Mouse (Mus musculus): ENCODE data around the gene Ncf4. TPM values are rescaled to one million over a fixed set of nuclear protein-coding genes. Genes with fewer than 3 reads are reported as not detected.
A peak's percentile ranks its signal among the peaks of the same experiment; 100 is the strongest.

Gene Ncf4
- 1 to 10 TPM in 1 of 2 experiments, under 1 TPM in 1; 1.00 to 3.0 TPM for total RNA-seq (2021)
- long read RNA-seq, experiment 1, result 0 reads
- long read RNA-seq, experiment 2, partial matches to known transcripts, result 0 of 1 reads
- long read RNA-seq, experiment 2, other reads (novel, unspliced or antisense), result 0 of 1 reads

GRCm38 (mm10) chr15:78244695-78245492 is at the start of gene Ncf4:
Ncf4 (plus strand) TSS chr15:78244801.
- intact Hi-C loops (cut with DNase I; ENCODE audit: low total_unique reads), result loop anchor here (5.0 kb wide), 1 partner anchor 68 kb away; no protein-coding TSS in a partner anchor
- DNase-seq, result peak; percentile 36

GRCm38 (mm10) chr15:78195096-78195880 is 49.3 kb upstream of the Ncf4 start:
- intact Hi-C loops (cut with DNase I; ENCODE audit: low total_unique reads), result no loop called here
- peak; percentile 66 for DNase-seq

- DNase-seq, result peak; percentile 64
- intact Hi-C loops (cut with DNase I; ENCODE audit: low total_unique reads), result no loop called here
Observed at GRCm38 (mm10) chr15:78204053-78204847, 40.4 kb upstream of the Ncf4 start.

- DNase-seq, result peak; percentile 82
- intact Hi-C loops (cut with DNase I; ENCODE audit: low total_unique reads), result no loop called here
Observed at GRCm38 (mm10) chr15:78205192-78205591, 39.4 kb upstream of the Ncf4 start.

- DNase-seq, result peak; percentile 55
- intact Hi-C loops (cut with DNase I; ENCODE audit: low total_unique reads), result no loop called here
Observed at GRCm38 (mm10) chr15:78206312-78206711, 38.3 kb upstream of the Ncf4 start, which contains the start of gene Pvalb. Pvalb (minus strand) TSS chr15:78206400.

GRCm38 (mm10) chr15:78210203-78210602 is 34.4 kb upstream of the Ncf4 start:
- no peak for DNase-seq
- intact Hi-C loops (cut with DNase I; ENCODE audit: low total_unique reads), result no loop called here

GRCm38 (mm10) chr15:78211367-78211766 is 33.2 kb upstream of the Ncf4 start:
- no peak for DNase-seq
- intact Hi-C loops (cut with DNase I; ENCODE audit: low total_unique reads), result no loop called here

GRCm38 (mm10) chr15:78215269-78215668 is 29.3 kb upstream of the Ncf4 start:
- DNase-seq, result no peak
- intact Hi-C loops (cut with DNase I; ENCODE audit: low total_unique reads), result no loop called here

GRCm38 (mm10) chr15:78227816-78228215 is 16.8 kb upstream of the Ncf4 start:
- DNase-seq, result peak; percentile 49
- intact Hi-C loops (cut with DNase I; ENCODE audit: low total_unique reads), result no loop called here

- DNase-seq, result no peak
- intact Hi-C loops (cut with DNase I; ENCODE audit: low total_unique reads), result no loop called here
Observed at GRCm38 (mm10) chr15:78231346-78232331, 13.0 kb upstream of the Ncf4 start.

GRCm38 (mm10) chr15:78234823-78235509 is 9.6 kb upstream of the Ncf4 start:
- no peak for DNase-seq
- intact Hi-C loops (cut with DNase I; ENCODE audit: low total_unique reads), result no loop called here

GRCm38 (mm10) chr15:78239453-78239852 is 5.1 kb upstream of the Ncf4 start:
- intact Hi-C loops (cut with DNase I; ENCODE audit: low total_unique reads), result no loop called here
- DNase-seq, result peak; percentile 71

- intact Hi-C loops (cut with DNase I; ENCODE audit: low total_unique reads), result no loop called here
- peak; percentile 59 for DNase-seq
Observed at GRCm38 (mm10) chr15:78239956-78240617, 4.5 kb upstream of the Ncf4 start.

GRCm38 (mm10) chr15:78241335-78241734 is 3.3 kb upstream of the Ncf4 start:
- peak; percentile 61 for DNase-seq
- intact Hi-C loops (cut with DNase I; ENCODE audit: low total_unique reads), result no loop called here

GRCm38 (mm10) chr15:78243061-78243460 is 1.5 kb upstream of the Ncf4 start:
- intact Hi-C loops (cut with DNase I; ENCODE audit: low total_unique reads), result no loop called here
- DNase-seq, result peak; percentile 59

GRCm38 (mm10) chr15:78243774-78244173 is 827 bp upstream of the Ncf4 start:
- intact Hi-C loops (cut with DNase I; ENCODE audit: low total_unique reads), result no loop called here
- DNase-seq, result no peak
